Mouse (Mus musculus): Measurements from ENCODE around the gene Fbxo46. TPM values are rescaled to one million over a fixed set of nuclear protein-coding genes. Genes with fewer than 3 reads are reported as not detected.
A peak's percentile ranks its signal among the peaks of the same experiment; 100 is the strongest.

The Fbxo46 gene
- polyA plus RNA-seq, 1 experiment from 2014 or later, result 8.1 TPM

- Histone ChIP-seq H3K9ac (ENCODE audit: low read length) (no peak overlapping the region), H3K36me3 (ENCODE audit: control insufficient read depth, insufficient read depth, low read length) (peaks cover 49% of the 10 kb centered on the region), H3K9me3 (ENCODE audit: control insufficient read depth, low read length) (no peaks in the 10 kb centered on the region), H3K4me2 (ENCODE audit: low read length) (no peak overlapping the region), H3K4me1 (replicated peaks; ENCODE audit: control insufficient read depth, insufficient read depth, low read length) (peaks cover 29% of the 10 kb centered on the region), H3K27ac (ENCODE audit: low read depth) (no peak overlapping the region), H3K4me3 (ENCODE audit: low read depth, low read length) (no peak overlapping the region), H3K27me3 (replicated peaks; ENCODE audit: control insufficient read depth, insufficient read depth, low read length) (no peaks in the 10 kb centered on the region)
- WGBS, result 84% methylated on average over 3 of the region's 3 CpGs
- ATAC-seq (replicated peaks; ENCODE audit: low FRiP score, low TSS enrichment, low read depth) (no peak), DNase-seq (ENCODE audit: low spot score) (no peak)
These were observed 40.9 kb upstream of the Fbxo46 start for GRCm38 (mm10) chr7:19078732-19079131.

DNA sequence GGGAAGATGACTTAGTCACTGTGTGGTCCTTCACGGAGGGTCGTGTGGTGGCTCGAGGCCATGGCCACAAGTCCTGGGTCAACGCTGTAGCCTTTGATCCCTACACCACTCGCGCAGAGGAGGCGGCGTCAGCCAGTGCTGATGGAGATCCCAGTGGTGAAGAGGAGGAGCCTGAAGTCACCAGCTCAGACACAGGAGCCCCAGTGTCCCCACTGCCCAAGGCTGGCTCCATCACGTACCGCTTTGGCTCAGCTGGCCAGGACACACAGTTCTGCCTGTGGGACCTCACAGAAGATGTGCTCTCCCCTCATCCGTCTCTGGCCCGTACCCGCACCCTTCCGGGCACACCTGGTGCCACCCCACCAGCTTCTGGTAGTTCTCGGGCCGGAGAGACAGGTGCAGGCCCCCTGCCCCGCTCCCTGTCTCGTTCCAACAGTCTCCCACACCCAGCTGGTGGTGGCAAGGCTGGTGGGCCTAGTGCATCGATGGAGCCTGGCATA, 39.2 kb upstream of the Fbxo46 start:
- ATAC-seq (replicated peaks; ENCODE audit: low FRiP score, low TSS enrichment, low read depth) (no peak), DNase-seq (ENCODE audit: low spot score) (no peak)
- Histone ChIP-seq H3K36me3 (ENCODE audit: control insufficient read depth, insufficient read depth, low read length) (peaks cover 49% of the 10 kb centered on the region), H3K9ac (ENCODE audit: low read length) (no peak overlapping the region), H3K27me3 (replicated peaks; ENCODE audit: control insufficient read depth, insufficient read depth, low read length) (no peaks in the 10 kb centered on the region), H3K4me1 (replicated peaks; ENCODE audit: control insufficient read depth, insufficient read depth, low read length) (peaks cover 41% of the 10 kb centered on the region), H3K4me3 (ENCODE audit: low read depth, low read length) (no peak overlapping the region), H3K27ac (ENCODE audit: low read depth) (no peak overlapping the region), H3K9me3 (ENCODE audit: control insufficient read depth, low read length) (no peaks in the 10 kb centered on the region), H3K4me2 (ENCODE audit: low read length) (no peak overlapping the region)
- 86% methylated on average over 19 of the region's 19 CpGs for WGBS

GRCm38 (mm10) chr7:19082171-19082570, 37.5 kb upstream of the Fbxo46 start:
- DNase-seq (ENCODE audit: low spot score), result no peak
- Histone ChIP-seq H3K9ac (ENCODE audit: low read length) (no peak overlapping the region), H3K9me3 (ENCODE audit: control insufficient read depth, low read length) (no peaks in the 10 kb centered on the region), H3K4me1 (replicated peaks; ENCODE audit: control insufficient read depth, insufficient read depth, low read length) (peaks cover 48% of the 10 kb centered on the region), H3K4me2 (ENCODE audit: low read length) (no peak overlapping the region), H3K4me3 (ENCODE audit: low read depth, low read length) (no peak overlapping the region), H3K36me3 (ENCODE audit: control insufficient read depth, insufficient read depth, low read length) (peaks cover 53% of the 10 kb centered on the region), H3K27me3 (replicated peaks; ENCODE audit: control insufficient read depth, insufficient read depth, low read length) (no peaks in the 10 kb centered on the region), H3K27ac (ENCODE audit: low read depth) (no peak overlapping the region)
- WGBS, result 81% methylated on average over 4 of the region's 4 CpGs
- ATAC-seq (replicated peaks; ENCODE audit: low FRiP score, low TSS enrichment, low read depth), result no peak

DNA sequence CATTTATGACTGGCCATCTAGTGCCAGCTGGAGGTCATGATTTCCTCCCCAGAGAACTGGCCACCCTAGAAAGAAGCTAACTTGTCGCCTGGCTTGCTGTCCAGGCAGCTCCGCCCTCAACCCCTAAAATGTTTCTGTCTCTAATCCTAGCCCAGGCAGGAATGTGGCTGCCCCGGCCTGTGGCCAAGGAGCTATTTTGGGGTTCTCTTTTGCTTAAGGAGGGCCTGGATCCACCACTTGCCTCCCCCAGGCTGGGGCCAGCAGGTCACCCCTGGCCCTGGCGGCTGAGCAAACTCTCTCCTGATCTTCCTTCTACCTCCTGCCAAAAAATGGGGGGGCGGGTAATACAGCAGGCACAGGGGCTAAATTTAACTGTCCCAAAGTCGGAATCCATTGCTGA, 36.6 kb upstream of the Fbxo46 start:
- ATAC-seq (replicated peaks; ENCODE audit: low FRiP score, low TSS enrichment, low read depth), result no peak
- Histone ChIP-seq H3K4me2 (ENCODE audit: low read length) (0 out of 2 replicates have a peak overlapping the region, but pooled peaks have one; percentile 36), H3K36me3 (ENCODE audit: control insufficient read depth, insufficient read depth, low read length) (peaks cover 61% of the 10 kb centered on the region), H3K4me3 (ENCODE audit: low read depth, low read length) (no peak overlapping the region), H3K27me3 (replicated peaks; ENCODE audit: control insufficient read depth, insufficient read depth, low read length) (no peaks in the 10 kb centered on the region), H3K4me1 (replicated peaks; ENCODE audit: control insufficient read depth, insufficient read depth, low read length) (peaks cover 39% of the 10 kb centered on the region), H3K27ac (ENCODE audit: low read depth) (no peak overlapping the region), H3K9ac (ENCODE audit: low read length) (peak overlapping the region; percentile 20; the same call in 1 of the 2 replicates), H3K9me3 (ENCODE audit: control insufficient read depth, low read length) (no peaks in the 10 kb centered on the region)
- WGBS, result 47% methylated on average over 6 of the region's 6 CpGs
- no peak for DNase-seq (ENCODE audit: low spot score)

- Histone ChIP-seq H3K27ac (ENCODE audit: low read depth) (peak within 1 kb of the TSS; percentile 60), H3K27me3 (replicated peaks; ENCODE audit: control insufficient read depth, insufficient read depth, low read length) (no peaks in the 10 kb centered on the region), H3K4me1 (replicated peaks; ENCODE audit: control insufficient read depth, insufficient read depth, low read length) (peaks cover 39% of the 10 kb centered on the region), H3K9ac (ENCODE audit: low read length) (peak within 1 kb of the TSS; percentile 20; the same call in 1 of the 2 replicates), H3K36me3 (ENCODE audit: control insufficient read depth, insufficient read depth, low read length) (peaks cover 59% of the 10 kb centered on the region), H3K4me3 (ENCODE audit: low read depth, low read length) (peak within 1 kb of the TSS; percentile 29), H3K4me2 (ENCODE audit: low read length) (peak within 1 kb of the TSS; percentile 36), H3K9me3 (ENCODE audit: control insufficient read depth, low read length) (no peaks in the 10 kb centered on the region)
- 35% methylated on average over 8 of the region's 10 CpGs for WGBS
- no peak for DNase-seq (ENCODE audit: low spot score)
- peak; percentile 44 for ATAC-seq (replicated peaks; ENCODE audit: low FRiP score, low TSS enrichment, low read depth)
These were observed 36.0 kb upstream of the Fbxo46 start, which contains the start of gene Dmpk for GRCm38 (mm10) chr7:19083701-19084100. Gene Dmpk (plus strand): TSS chr7:19083849.

DNA sequence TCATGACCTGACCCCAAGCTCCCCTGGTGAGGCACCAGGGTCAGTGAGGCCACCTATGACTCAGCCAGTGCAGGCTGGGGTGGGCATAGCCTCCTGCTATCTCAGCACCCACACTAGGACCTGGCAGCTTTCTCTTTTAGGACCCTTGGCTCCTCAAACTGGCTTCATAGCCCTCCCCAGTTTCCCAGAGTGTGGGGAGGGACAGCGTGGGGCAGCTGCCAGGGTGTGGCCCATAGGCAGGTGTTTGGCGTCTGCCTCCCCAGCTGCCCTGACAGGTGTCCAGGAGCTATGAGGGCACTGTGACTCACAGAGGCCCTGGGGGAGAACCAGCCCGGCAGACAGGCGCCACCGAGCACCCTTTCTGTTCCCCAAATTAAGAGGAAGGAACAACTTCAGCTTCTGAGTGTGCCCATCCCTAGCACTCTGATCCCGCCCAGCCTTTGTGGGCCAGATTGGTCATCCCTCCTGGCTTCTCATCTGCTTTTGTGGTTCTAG, 35.3 kb upstream of the Fbxo46 start:
- ATAC-seq (replicated peaks; ENCODE audit: low FRiP score, low TSS enrichment, low read depth), result no peak
- Histone ChIP-seq H3K9me3 (ENCODE audit: control insufficient read depth, low read length) (no peaks in the 10 kb centered on the region), H3K4me2 (ENCODE audit: low read length) (peak overlapping the region; percentile 36), H3K4me3 (ENCODE audit: low read depth, low read length) (peak overlapping the region; percentile 29), H3K9ac (ENCODE audit: low read length) (peak overlapping the region; percentile 20; the same call in 1 of the 2 replicates), H3K27ac (ENCODE audit: low read depth) (peak overlapping the region; percentile 60), H3K4me1 (replicated peaks; ENCODE audit: control insufficient read depth, insufficient read depth, low read length) (peaks cover 39% of the 10 kb centered on the region), H3K27me3 (replicated peaks; ENCODE audit: control insufficient read depth, insufficient read depth, low read length) (no peaks in the 10 kb centered on the region), H3K36me3 (ENCODE audit: control insufficient read depth, insufficient read depth, low read length) (peaks cover 55% of the 10 kb centered on the region)
- WGBS, result 57% methylated on average over 6 of the region's 6 CpGs
- DNase-seq (ENCODE audit: low spot score), result no peak

GRCm38 (mm10) chr7:19084921-19085473, 34.7 kb upstream of the Fbxo46 start:
- WGBS, result 22% methylated on average over 9 of the region's 9 CpGs
- Histone ChIP-seq H3K27ac (ENCODE audit: low read depth) (peak overlapping the region; percentile 77), H3K4me3 (ENCODE audit: low read depth, low read length) (peak overlapping the region; percentile 29), H3K9me3 (ENCODE audit: control insufficient read depth, low read length) (no peaks in the 10 kb centered on the region), H3K4me2 (ENCODE audit: low read length) (peak overlapping the region; percentile 36), H3K27me3 (replicated peaks; ENCODE audit: control insufficient read depth, insufficient read depth, low read length) (no peaks in the 10 kb centered on the region), H3K9ac (ENCODE audit: low read length) (peak overlapping the region; percentile 37), H3K4me1 (replicated peaks; ENCODE audit: control insufficient read depth, insufficient read depth, low read length) (peaks cover 39% of the 10 kb centered on the region), H3K36me3 (ENCODE audit: control insufficient read depth, insufficient read depth, low read length) (peaks cover 50% of the 10 kb centered on the region)
- DNase-seq (ENCODE audit: low spot score) (no peak), ATAC-seq (replicated peaks; ENCODE audit: low FRiP score, low TSS enrichment, low read depth) (no peak)

- Histone ChIP-seq H3K36me3 (ENCODE audit: control insufficient read depth, insufficient read depth, low read length) (peaks cover 50% of the 10 kb centered on the region), H3K27ac (ENCODE audit: low read depth) (peak overlapping the region; percentile 77), H3K27me3 (replicated peaks; ENCODE audit: control insufficient read depth, insufficient read depth, low read length) (no peaks in the 10 kb centered on the region), H3K4me1 (replicated peaks; ENCODE audit: control insufficient read depth, insufficient read depth, low read length) (peaks cover 39% of the 10 kb centered on the region), H3K4me2 (ENCODE audit: low read length) (peak overlapping the region; percentile 36), H3K4me3 (ENCODE audit: low read depth, low read length) (peak overlapping the region; percentile 23), H3K9me3 (ENCODE audit: control insufficient read depth, low read length) (no peaks in the 10 kb centered on the region), H3K9ac (ENCODE audit: low read length) (peak overlapping the region; percentile 37)
- DNase-seq (ENCODE audit: low spot score) (no peak), ATAC-seq (replicated peaks; ENCODE audit: low FRiP score, low TSS enrichment, low read depth) (no peak)
- WGBS, result 7% methylated on average over 6 of the region's 6 CpGs
These were observed 34.2 kb upstream of the Fbxo46 start for GRCm38 (mm10) chr7:19085495-19085894.

DNA sequence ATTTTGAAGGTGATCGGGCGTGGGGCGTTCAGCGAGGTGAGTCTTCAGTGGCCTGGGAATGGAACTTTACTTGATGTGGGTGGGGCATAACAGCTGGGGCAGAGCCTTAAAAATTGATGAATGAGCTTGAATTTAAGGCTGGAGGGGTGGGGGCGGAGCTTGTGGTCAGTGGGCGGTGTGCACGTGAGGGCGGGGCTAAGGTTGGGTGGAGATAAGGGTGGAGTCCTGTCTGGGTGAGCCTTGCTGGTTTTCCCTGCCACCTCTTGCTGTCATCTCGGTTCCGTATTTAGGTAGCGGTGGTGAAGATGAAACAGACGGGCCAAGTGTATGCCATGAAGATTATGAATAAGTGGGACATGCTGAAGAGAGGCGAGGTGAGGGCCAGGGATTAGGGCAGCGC, 33.6 kb upstream of the Fbxo46 start:
- H3K27me3 ChIP-seq (replicated peaks; ENCODE audit: control insufficient read depth, insufficient read depth, low read length), result no peaks in the 10 kb centered on the region
- peaks cover 48% of the 10 kb centered on the region for H3K36me3 ChIP-seq (ENCODE audit: control insufficient read depth, insufficient read depth, low read length)
- H3K27ac ChIP-seq (ENCODE audit: low read depth), result no peak overlapping the region
- DNase-seq (ENCODE audit: low spot score) (peak; percentile 78), ATAC-seq (replicated peaks; ENCODE audit: low FRiP score, low TSS enrichment, low read depth) (peak; percentile 20; the same call in 1 of the 2 replicates)
- no peak overlapping the region; the same call in 1 of the 2 replicates for H3K9ac ChIP-seq (ENCODE audit: low read length)
- H3K9me3 ChIP-seq (ENCODE audit: control insufficient read depth, low read length), result no peaks in the 10 kb centered on the region
- H3K4me1 ChIP-seq (replicated peaks; ENCODE audit: control insufficient read depth, insufficient read depth, low read length), result peaks cover 39% of the 10 kb centered on the region
- 11% methylated on average over 14 of the region's 14 CpGs for WGBS
- peak overlapping the region; percentile 36 for H3K4me2 ChIP-seq (ENCODE audit: low read length)
- H3K4me3 ChIP-seq (ENCODE audit: low read depth, low read length), result peak overlapping the region; percentile 23
